Mouse (Mus musculus) natural killer cell, adult 2 months (primary cell): ENCODE measurements at regions not wholly inside any gene's neighbourhood (a gene's known extent, or its start where the extent isn't known, plus 50 kb on each side); places are given as distances from the start of the nearest gene placed in this dataset.

ENCODE experiments used
- DNase-seq, 2 experiments: peaks; one replicate each; pipeline ENCODE4 v3.0.0; 2022; ENCODE audit warnings: low spot score in 2 of 2

GRCm38 (mm10) chr13:3752334-3752733 is 51.8 kb downstream of the Calml3 start:
- DNase-seq, result no peak

DNA sequence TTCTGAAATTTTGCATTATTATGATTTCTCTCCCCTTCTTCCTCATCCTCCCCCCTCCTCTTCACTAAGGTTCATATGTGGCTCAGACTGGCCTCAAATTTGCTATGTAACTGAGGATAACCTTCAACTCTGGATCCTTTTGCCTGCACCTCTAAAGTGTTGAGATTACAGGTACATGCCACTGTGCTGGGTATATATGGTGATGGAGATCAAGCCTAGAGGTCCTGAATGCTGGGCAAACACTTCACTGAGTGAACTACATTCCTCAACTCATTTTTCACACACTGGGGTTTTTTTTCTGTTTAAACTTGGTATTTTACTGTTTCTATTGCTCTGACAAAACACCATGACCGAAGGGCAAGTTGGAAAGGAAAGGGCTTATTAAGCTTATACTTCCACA is 52.9 kb downstream of the Calml3 start:
- DNase-seq, result no peak

GRCm38 (mm10) chr13:3750756-3751155 is 53.4 kb downstream of the Calml3 start:
- no peak for DNase-seq

DNA sequence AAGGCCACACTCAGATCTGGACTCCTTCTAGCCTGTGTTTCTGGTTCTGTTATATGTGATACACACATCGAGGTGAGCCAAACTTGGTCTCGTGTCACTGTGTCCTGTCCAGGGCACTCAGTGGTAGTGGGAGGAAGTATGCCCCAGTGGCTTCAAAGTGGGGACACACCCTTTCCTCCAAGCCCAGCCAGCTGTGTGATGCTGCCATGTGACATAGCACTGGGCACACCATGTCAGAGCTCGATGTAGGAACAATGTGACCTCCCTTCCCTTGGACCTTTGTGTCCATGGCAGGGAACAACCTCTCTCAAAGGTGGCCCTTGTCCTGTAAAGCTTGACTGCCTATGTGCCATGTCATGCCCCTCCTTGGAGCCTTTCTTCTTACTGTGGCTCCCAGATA is 54.5 kb downstream of the Calml3 start:
- DNase-seq, result peak in 1 of 2 experiments; percentile 59

DNA sequence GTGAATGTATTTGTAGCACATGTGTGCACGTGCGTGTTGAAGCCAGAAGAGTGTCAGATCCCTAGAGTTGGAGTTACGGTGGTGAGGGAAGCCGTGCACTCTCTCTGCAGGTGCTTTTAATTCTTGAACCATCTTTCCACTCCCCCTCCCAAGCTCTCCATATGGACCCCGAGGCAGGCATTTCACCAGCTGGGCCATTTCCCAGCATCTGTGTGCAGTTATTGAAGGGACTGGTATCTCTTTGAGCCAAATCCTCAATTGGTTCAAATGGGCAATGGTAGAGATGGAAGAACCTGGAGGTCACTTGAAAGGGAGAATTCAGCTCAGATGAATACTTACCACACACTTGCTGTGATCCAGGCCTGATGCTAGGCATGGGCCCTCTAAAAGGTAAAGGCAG is 55.3 kb downstream of the Calml3 start:
- no peak for DNase-seq

GRCm38 (mm10) chr13:3746524-3746923 is 57.6 kb downstream of the Calml3 start:
- no peak for DNase-seq

- no peak for DNase-seq
Observed at GRCm38 (mm10) chr13:3744870-3745269, 59.2 kb downstream of the Calml3 start.

GRCm38 (mm10) chr13:3743692-3744457 is 60.2 kb downstream of the Calml3 start:
- DNase-seq, result no peak

DNA sequence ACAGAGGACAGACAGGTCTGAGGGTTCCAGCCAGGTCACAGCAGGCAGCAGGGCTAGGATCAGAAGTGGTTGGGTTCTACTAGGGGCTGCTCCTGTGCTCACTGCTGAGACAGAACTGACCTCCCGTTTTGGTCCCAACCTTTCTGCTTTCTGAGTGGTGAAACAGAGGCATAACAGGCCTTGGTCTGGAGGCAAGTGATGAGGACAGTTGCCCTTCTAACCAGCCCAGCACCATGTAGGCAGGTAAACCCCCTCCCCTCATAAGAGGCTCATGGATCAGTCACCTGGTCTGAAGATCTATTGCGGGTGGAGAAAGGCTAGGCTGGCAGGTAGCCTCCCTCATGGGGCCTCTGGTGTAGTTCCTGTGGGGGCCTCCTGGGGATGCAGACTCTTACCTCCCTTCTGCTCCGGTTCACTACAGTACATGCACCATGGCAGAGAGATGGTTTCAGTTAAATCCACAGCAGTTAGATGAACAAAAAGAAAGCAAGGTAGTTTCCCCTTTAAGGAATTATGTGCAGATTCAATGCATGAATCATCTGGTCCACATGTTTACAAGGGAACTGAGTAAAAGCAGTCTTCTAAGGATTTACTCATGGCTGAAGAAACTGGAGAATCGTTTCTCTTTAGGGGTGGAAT is 61.2 kb downstream of the Calml3 start:
- no peak for DNase-seq

DNA sequence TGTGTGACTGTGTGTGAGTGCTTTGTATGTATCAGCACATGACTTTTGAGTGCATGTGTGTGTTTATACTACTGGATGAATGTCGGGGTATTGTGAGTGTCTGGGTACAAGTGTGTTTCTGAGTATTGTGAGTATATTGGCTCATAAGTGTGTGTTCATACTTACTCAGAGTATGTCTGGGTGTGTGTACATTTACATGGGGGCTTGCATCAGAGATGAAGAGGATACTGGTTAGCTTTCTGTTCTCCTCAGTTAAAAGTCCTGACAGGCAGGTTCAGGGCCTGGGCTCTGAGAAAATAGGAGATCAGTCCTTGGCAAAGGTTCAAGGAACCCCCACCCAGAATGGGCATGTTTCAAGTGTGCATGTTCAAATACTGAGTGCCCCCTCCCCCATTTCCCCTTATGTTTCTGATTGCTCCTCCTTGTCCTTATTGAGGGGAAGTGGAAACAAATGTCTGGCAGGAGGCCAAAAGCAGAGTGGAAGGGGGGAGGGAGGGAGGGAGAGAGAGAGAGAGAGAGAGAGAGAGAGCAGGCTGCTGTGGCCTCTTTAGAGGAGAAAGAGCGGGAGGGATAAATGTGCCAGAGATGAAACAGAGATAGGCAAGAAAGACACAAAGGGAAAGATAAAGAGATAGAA is 61.9 kb downstream of the Calml3 start:
- no peak for DNase-seq

DNA sequence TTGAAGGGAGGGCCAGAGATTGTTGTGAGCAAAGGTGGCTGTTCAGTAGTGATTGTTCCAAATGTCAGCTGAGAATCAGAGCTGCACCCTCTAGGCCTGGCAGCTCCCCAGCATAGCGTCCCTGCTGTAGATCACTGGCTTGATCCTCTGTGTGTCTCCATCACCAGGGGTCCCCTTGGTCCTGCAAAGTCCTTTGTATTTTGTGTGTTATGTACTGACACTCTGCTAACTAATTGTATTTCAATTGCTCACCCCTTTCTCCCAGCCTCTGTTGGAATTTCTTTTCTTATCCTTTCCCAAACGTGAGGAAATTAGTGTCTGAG is 73.5 kb downstream of the Calml3 start:
- DNase-seq, result no peak

- no peak for DNase-seq
Observed at GRCm38 (mm10) chr13:3729926-3730698, 74.0 kb downstream of the Calml3 start.

DNA sequence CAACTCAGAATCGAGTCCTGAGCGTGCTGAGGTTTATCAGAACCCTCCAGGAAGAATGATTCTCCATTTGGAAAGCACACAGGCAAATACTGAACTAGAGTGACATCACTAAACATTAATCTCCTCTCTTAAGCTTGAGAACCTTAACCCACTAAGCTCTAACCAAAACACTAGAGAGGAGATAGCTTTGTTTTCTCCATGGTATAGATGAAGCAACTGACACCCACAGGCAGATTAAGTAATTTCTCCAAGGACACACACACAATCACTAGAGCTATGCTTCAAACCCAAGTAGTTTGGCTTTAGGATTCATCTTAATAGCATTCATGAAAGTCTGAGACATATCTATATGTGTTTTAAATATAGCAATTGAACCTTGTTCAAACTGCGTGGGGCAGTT is 75.2 kb downstream of the Calml3 start:
- DNase-seq, result no peak

- no peak for DNase-seq
Observed at GRCm38 (mm10) chr13:3726331-3726781, 77.8 kb downstream of the Calml3 start.

DNA sequence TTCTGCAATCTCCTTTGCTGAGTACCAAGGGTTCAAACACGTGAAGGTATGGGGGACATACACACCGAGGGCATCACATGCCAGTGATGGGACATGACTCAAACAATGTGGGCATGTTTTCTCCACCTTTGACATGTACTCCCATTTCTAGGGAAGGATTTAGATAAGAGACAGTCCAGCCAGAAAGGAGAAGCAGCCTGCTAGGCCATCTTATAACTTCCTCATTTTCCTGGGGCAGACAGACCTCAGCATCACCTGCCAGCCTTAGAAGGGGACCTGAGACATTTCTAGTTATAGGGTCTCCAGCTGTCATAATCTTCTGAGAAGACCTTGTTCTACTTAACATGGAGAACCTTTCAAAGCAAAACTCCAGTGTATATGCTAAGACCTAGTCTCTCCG is 78.3 kb downstream of the Calml3 start:
- DNase-seq, result no peak

DNA sequence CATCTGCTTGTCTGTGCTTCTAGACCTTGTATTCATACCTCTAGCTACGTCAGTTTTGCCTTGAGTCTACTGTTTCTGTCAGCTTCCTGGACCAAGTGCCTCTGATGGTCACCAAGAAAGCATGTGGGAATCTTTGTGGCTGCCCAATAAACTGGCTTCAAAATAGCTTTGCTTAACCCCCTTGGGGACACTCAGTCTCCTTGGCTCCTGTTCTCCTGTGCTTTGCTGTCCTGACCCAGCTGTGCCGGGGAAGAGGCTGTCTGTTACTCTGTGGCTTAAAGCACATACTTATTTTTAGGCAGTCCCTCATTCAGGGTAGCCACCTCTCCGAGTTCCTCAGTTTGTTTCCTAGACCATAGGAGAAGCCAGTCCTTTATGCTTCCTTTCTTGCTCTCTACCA is 79.8 kb downstream of the Calml3 start:
- DNase-seq, result no peak

DNA sequence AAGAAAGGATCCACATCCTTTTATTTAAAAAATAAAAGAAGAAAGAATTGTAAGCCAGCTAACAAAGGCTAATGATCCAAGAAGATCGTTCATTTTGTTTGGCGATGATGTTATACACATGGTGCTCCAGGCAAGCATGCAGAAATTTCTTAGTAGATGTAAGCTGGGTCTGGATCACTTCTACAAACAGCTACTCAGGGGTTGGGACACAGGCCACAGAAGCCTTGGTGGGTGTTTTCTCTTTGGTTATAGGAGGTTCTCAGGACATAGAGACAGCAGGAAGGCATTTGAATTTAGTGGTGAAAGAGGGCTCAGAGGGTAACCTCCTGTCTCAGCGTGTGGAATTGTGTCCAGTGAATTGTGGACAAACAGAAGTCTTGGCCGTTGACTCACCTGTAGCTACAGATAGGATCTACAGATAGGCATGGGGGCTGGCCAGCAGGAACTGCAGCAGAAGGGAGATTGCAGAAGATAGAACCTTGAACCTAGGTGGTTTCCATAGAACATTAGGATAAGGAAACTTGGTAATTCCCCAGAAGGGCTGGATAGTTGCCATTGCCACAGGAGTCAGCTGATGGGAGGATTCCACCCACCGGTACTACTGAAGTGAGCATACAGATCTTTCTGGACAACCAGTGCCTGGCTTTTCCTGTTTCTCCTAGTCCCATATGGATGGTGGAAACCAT is 80.5 kb downstream of the Calml3 start:
- DNase-seq, result no peak

DNA sequence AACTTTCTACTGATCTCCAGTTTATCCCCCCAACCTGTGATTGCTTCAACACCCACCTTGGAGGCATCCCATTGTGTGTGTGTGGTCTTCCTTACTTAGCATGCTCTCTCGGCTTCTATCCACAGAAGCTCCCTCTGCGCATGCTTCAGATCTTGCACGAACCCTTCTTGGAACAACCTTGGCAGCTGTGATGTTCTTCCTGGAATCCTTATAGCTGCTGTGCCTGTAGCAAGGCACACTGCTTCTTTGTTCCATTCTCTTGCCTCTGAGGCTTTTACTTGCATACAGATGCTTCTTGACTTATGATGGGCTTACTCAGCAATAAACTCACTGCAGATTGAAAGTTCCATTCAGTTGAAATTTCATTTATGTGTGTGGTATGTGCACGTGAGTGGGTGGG is 81.2 kb downstream of the Asb13 start:
- no peak for DNase-seq

- DNase-seq, result no peak
Observed at GRCm38 (mm10) chr13:3712497-3713160, 78.8 kb downstream of the Asb13 start.

- no peak for DNase-seq
Observed at GRCm38 (mm10) chr13:3712088-3712487, 78.3 kb downstream of the Asb13 start.

- no peak for DNase-seq
Observed at GRCm38 (mm10) chr13:3709982-3710618, 76.3 kb downstream of the Asb13 start.
